Mouse (Mus musculus) gastrocnemius, adult 2 months (tissue): Measurements from ENCODE around the gene Apol6. TPM values are rescaled to one million over a fixed set of nuclear protein-coding genes. Genes with fewer than 3 reads are reported as not detected.

Experiments
- DNase-seq: peaks from one replicate; pipeline ENCODE4 v3.0.0; 2022
- H3K27ac ChIP-seq: fragments of 200-600 bp; 2 replicates; pipeline ENCODE4 v1.8.1; 2022; ENCODE audit warnings: mild to moderate bottlenecking
- H3K4me3 ChIP-seq: fragments of 200-600 bp; 2 replicates; pipeline ENCODE4 v1.8.1; 2022; ENCODE audit warnings: mild to moderate bottlenecking, moderate library complexity
- CTCF ChIP-seq: fragments of 200-600 bp; IDR thresholded peaks from 2 replicates; pipeline ENCODE4 v1.8.1; 2022; ENCODE audit warnings: antibody characterized with exemption, mild to moderate bottlenecking, moderate library complexity
- intact Hi-C: fragments of 180-260 bp; cut with DNase I; formaldehyde crosslinking; loops from one replicate; pipeline ENCODE4 v1.15.1; 2025
- long read RNA-seq, 2 experiments: library from polyadenylated mRNA; stranded (forward); transcript quantifications; one replicate each; pipeline ENCODE4 v2.0.0; 2021
- total RNA-seq, 2 experiments: library from RNA; stranded (reverse); gene quantifications; 2 replicates each; pipeline ENCODE4 v1.2.3; 2021

Gene Apol6
- 10 to 100 TPM; 27.7 to 71.1 TPM for total RNA-seq
- long read RNA-seq, experiment 1, transcript Apol6-206 (5 exons, 2,314 nt) = major isoform, 11 of 64 reads
- long read RNA-seq, experiment 1, partial matches to known transcripts = 19 of 64 reads
- long read RNA-seq, experiment 1, other reads (novel, unspliced or antisense) = 33 of 64 reads
- long read RNA-seq, experiment 2, transcript Apol6-206 (5 exons, 2,314 nt) = major isoform, 14 of 89 reads
- long read RNA-seq, experiment 2, partial matches to known transcripts = 23 of 89 reads
- long read RNA-seq, experiment 2, other reads (novel, unspliced or antisense) = 52 of 89 reads

GRCm38 (mm10) chr15:77044597-77045320 is at the start of gene Apol6:
Gene Apol6, plus strand, starts transcription at chr15:77044729.
- DNase-seq = peak; percentile 58
- H3K4me3 ChIP-seq = peak within 1 kb of the TSS; percentile 60
- no peak for TF ChIP-seq CTCF
- intact Hi-C loops = no loop called here
- H3K27ac ChIP-seq = peak within 1 kb of the TSS; percentile 89

GRCm38 (mm10) chr15:76998048-76998447 is 46.5 kb upstream of the Apol6 start:
- intact Hi-C loops = no loop called here
- no peak for TF ChIP-seq CTCF
- no peak for DNase-seq
- Histone ChIP-seq H3K4me3 (no peak overlapping the region), H3K27ac (no peak overlapping the region)

- intact Hi-C loops = no loop called here
- TF ChIP-seq CTCF = peak; percentile 49
- no peak overlapping the region for H3K4me3 ChIP-seq
- DNase-seq = peak; percentile 87
- no peak overlapping the region for H3K27ac ChIP-seq
These were observed 45.5 kb upstream of the Apol6 start for GRCm38 (mm10) chr15:76998878-76999588.

- H3K27ac ChIP-seq = peak overlapping the region; percentile 81
- no peak overlapping the region for H3K4me3 ChIP-seq
- intact Hi-C loops = no loop called here
- DNase-seq = peak; percentile 88
- TF ChIP-seq CTCF = no peak
These were observed 41.2 kb upstream of the Apol6 start for GRCm38 (mm10) chr15:77003173-77003867.

GRCm38 (mm10) chr15:77003868-77004215 is 40.7 kb upstream of the Apol6 start:
- peak; percentile 92 for TF ChIP-seq CTCF
- no peak overlapping the region for H3K4me3 ChIP-seq
- intact Hi-C loops = loop anchor here (2.0 kb wide), 1 partner anchor 21 kb away; no protein-coding TSS in a partner anchor
- H3K27ac ChIP-seq = peak overlapping the region; percentile 81
- peak; percentile 77 for DNase-seq

- intact Hi-C loops = loop anchor here (5.0 kb wide), 1 partner anchor 37 kb away; no protein-coding TSS in a partner anchor
- DNase-seq = peak; percentile 80
- TF ChIP-seq CTCF = no peak
- Histone ChIP-seq H3K4me3 (no peak overlapping the region), H3K27ac (peak overlapping the region; percentile 62)
These were observed 35.7 kb upstream of the Apol6 start for GRCm38 (mm10) chr15:77008851-77009250.

- no peak for TF ChIP-seq CTCF
- intact Hi-C loops = no loop called here
- H3K4me3 ChIP-seq = peak overlapping the region; percentile 57
- peak; percentile 65 for DNase-seq
- H3K27ac ChIP-seq = peak overlapping the region; percentile 94
These were observed 30.7 kb upstream of the Apol6 start for GRCm38 (mm10) chr15:77013753-77014241.

GRCm38 (mm10) chr15:77014431-77014830 is 30.1 kb upstream of the Apol6 start:
- TF ChIP-seq CTCF = no peak
- Histone ChIP-seq H3K4me3 (peak overlapping the region; percentile 57), H3K27ac (peak overlapping the region; percentile 94)
- DNase-seq = peak; percentile 26
- intact Hi-C loops = no loop called here

- intact Hi-C loops = no loop called here
These were observed 29.5 kb upstream of the Apol6 start for GRCm38 (mm10) chr15:77014985-77015384.

GRCm38 (mm10) chr15:77016509-77016908 is 28.0 kb upstream of the Apol6 start:
- no peak for DNase-seq
- peak overlapping the region; percentile 51 for H3K4me3 ChIP-seq
- intact Hi-C loops = no loop called here
- TF ChIP-seq CTCF = no peak
- H3K27ac ChIP-seq = peak overlapping the region; percentile 94

More at GRCm38 (mm10) chr15:77014985-77015384, 29.5 kb upstream of the Apol6 start:
- Histone ChIP-seq H3K4me3 (peak overlapping the region; percentile 51), H3K27ac (peak overlapping the region; percentile 94)
- peak; percentile 92 for DNase-seq
- TF ChIP-seq CTCF = no peak

- Histone ChIP-seq H3K4me3 (peak overlapping the region; percentile 60), H3K27ac (peak overlapping the region; percentile 94)
- intact Hi-C loops = no loop called here
- no peak for DNase-seq
- TF ChIP-seq CTCF = no peak
These were observed 26.6 kb upstream of the Apol6 start for GRCm38 (mm10) chr15:77017897-77018296.

GRCm38 (mm10) chr15:77018740-77019340 is 25.7 kb upstream of the Apol6 start:
- DNase-seq = peak; percentile 75
- intact Hi-C loops = no loop called here
- H3K4me3 ChIP-seq = peak overlapping the region; percentile 60
- peak overlapping the region; percentile 94 for H3K27ac ChIP-seq
- peak; percentile 68 for TF ChIP-seq CTCF
